Mouse (Mus musculus) cerebellum, postnatal 36 days (tissue): ENCODE measurements around the gene Fbxl3.

Source experiments
- DNase-seq, 2 experiments: peaks; one replicate each; pipeline ENCODE4 v3.0.0; 2021 to 2022; ENCODE audit warnings: mixed read lengths in 2 of 2

The Fbxl3 gene

GRCm38 (mm10) chr14:103099238-103099933, at the start of gene Fbxl3:
Gene Fbxl3 (minus strand): TSS chr14:103099566.
- DNase-seq: peak; percentile 82 to 88

DNA sequence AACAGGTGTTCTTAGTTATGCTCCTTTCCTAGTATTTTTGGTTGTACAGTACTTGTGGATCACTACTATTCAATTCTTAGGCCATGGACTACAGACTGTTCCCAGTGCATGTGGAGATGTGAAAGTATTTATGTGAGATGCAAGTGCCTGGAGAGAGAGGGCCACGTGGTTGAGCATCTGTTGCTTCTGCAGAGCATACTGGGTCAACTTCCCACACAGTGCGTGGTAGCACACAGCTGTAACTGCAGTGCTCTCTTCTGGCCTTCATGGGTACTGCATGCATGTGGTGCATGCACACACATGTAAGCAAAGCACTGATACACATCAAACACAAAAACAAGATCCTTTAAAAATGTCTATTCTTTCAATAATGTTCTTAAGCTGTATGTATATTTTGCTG, 32.6 kb upstream of the Fbxl3 start:
- DNase-seq: peak; percentile 30 to 33

DNA sequence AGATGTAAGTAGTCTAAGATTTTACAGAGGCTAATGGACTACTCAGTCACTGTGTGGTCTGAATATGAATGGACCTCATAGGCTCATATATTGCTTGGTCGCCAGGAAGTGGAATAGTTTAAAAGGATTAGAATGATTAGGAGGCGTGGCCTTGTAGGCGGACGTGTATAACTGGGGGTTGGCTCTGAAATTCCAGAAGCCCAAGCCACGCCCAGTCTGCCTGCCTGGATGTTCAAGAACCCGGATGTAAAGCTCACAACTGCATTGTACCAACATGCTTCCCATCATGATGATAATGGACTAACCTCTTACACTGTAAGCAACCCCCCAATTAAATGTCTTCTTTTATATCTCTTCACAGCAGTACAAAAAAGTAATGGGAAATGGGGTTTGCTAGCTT, 26.4 kb upstream of the Fbxl3 start:
- no peak for DNase-seq

GRCm38 (mm10) chr14:103114994-103115670, 15.8 kb upstream of the Fbxl3 start:
- no peak for DNase-seq

GRCm38 (mm10) chr14:103112606-103113363, 13.4 kb upstream of the Fbxl3 start:
- DNase-seq: no peak

DNA sequence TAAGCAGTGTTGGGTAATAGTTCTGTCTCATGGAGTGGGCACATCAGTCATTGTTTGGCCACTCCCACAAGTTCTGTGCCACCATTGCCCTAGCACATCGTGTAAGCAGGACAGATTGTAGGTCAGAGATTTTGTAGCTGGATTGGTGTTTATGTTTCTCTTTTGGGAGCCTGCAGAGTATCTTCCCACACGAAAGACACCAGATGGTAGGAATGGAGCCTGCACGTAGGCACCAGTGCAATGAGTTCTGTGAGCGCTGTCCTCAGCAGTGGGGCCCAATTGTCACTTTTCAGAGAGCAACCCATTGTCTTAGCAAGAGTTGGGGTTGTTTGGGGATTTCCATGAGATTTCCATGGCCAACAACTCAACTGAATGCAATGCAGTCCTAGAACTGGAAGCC, 10.6 kb upstream of the Fbxl3 start:
- no peak for DNase-seq

- no peak for DNase-seq
These were observed 6.9 kb upstream of the Fbxl3 start for GRCm38 (mm10) chr14:103106301-103106700.

GRCm38 (mm10) chr14:103102731-103103335, 3.5 kb upstream of the Fbxl3 start:
- DNase-seq: no peak

GRCm38 (mm10) chr14:103102246-103102645, 2.9 kb upstream of the Fbxl3 start:
- no peak for DNase-seq

- DNase-seq: no peak
These were observed 1.8 kb upstream of the Fbxl3 start for GRCm38 (mm10) chr14:103101171-103101570.

- no peak for DNase-seq
These were observed 930 bp upstream of the Fbxl3 start for GRCm38 (mm10) chr14:103100296-103100695.

DNA sequence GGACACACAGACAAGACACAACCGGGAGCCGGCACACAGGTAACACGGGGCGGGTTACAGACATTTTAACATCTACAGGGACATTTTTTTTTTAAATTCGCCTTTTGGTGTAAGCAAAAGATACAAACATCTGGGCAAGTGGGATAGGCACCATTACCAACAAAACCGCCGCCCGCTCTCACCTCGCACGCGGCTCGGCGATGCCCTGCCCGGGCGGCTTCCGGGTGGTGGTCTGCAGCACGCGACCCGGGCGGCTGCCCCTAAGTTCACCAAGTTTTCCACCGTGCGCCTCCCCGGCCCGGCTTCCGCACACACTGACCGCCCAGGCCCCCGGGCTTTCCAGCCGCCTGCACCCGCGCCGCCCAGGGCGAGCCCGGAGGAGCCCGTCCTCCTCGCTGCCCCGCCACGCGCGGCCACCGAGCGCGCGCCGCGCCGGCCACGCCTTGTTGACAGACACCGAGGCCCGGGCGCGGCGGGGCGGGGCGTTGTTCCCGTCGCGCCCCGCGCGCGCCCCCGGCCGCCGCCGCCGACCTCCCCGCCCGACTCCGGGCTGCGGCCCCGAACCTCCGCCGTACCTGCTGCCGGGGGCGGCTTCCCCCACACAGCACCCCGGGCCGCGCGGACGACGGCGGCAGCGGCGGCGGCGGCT, 655 bp downstream of the Fbxl3 start:
- DNase-seq: peak; percentile 82 to 90

- no peak for DNase-seq
These were observed 1.2 kb downstream of the Fbxl3 start for GRCm38 (mm10) chr14:103098213-103098586.

DNA sequence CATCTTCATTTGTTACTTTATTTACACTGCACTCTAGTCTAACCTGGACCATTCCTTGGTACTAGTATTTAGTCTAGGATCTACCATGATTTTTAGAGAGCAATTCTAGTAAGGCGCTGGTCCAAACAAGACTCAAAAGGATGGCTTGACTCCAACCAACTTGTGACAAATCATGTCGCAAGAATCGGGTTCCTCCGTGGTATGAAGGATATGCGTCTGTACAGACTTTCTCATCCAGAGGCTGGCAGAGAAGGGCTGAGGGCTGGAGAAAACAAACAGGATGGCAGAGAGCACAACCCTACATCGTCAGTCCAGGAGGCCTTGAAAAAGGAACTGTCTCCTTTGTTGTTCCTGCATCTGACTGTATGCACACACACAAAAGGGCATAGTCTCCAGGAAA, 2.7 kb downstream of the Fbxl3 start:
- no peak for DNase-seq

DNA sequence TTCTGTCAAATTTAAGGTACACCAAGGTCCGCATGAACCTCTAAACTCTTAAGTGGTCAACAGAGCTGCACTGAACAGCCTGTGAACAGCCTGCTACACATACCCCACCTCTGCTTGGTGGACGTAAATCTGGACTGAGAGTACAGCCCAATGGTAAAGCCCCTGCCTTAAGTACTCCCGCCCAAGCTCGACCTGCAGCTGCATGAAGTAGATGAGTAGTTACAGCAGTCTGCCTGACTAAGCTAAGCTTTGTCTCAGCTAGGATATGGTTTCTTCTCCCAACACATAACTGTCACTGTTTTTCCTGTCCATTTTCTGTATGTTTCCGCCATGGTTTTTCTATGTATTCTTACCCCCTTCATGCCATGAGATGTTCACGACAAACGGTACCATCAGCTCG, 3.5 kb downstream of the Fbxl3 start:
- DNase-seq: no peak

- DNase-seq: no peak
These were observed 4.3 kb downstream of the Fbxl3 start for GRCm38 (mm10) chr14:103095036-103095435.

DNA sequence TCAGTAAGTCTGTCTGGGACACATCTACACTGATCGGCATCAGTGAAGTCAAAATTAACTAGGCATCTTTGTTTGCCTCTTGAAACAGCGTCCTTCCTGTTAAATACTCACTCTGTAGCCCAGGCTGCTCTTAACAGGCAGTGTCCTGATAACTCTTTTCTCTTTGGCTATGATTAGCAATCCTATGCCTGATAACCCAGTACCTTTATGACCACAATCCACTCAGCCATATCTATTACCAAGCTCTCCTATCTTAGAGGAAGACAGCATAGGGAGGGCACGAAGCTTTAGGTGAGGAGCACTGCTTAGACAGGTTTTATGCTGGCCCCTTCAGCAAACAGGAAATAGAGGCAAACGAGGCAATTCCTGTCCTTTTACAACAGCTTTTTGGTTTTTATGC, 5.7 kb downstream of the Fbxl3 start:
- DNase-seq: no peak

- no peak for DNase-seq
These were observed 6.1 kb downstream of the Fbxl3 start for GRCm38 (mm10) chr14:103093236-103093635.

DNA sequence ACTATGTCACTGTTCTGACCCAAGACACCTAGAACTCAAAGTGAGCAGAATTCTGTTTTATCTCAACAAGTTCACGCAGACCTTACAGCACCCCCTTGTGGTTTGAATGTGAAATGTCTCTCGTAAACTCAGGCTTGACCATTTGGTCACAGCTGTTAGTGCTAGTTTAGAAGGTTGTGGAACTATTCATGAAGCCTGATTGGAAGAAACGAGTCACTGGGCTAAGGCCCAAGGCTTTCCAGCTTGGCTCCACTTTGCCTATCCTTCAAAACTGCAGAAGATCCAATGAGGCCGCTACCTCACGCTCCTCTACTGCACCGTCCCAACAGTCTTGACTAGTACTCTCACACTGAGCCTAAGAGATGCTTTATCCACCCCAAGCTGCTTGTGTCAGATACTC, 10.7 kb downstream of the Fbxl3 start:
- peak; percentile 44 to 66 for DNase-seq

GRCm38 (mm10) chr14:103087846-103088245, 11.5 kb downstream of the Fbxl3 start:
- no peak for DNase-seq

GRCm38 (mm10) chr14:103086671-103087324, 12.6 kb downstream of the Fbxl3 start:
- DNase-seq: no peak

DNA sequence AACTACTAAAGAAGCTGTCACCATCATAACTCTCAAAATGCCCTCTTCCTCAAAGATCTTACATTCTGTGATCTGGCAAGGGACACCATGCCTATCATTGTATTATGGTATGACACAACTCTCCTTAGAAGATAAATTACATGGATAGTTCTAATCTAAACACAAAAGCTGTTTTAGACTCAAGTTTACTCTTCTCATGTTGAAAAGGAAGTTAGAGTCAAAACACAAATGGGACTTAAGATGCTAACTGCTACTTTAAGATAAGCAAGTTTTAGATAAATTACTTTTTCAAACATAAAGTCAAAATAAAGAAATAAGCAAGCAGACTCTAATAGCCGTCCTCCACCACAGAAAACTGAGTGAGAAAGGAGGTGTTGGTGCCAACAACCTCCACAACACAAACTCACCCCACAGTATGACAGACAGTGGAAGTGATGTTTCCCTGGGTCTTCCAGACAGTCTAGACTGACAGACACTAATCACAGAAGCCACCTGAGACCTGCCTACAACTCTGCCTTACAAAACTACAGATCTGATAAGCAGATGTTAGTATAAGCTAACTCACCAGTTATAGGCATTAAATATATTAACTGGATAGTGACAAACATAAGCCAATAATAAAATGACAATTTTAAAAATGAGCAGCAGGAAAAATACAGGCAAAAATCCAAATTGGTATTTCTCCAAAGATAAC, 13.4 kb downstream of the Fbxl3 start:
- no peak for DNase-seq
